8 mouse cellular contexts compared by ENCODE assay signal in the genomic region with DNA sequence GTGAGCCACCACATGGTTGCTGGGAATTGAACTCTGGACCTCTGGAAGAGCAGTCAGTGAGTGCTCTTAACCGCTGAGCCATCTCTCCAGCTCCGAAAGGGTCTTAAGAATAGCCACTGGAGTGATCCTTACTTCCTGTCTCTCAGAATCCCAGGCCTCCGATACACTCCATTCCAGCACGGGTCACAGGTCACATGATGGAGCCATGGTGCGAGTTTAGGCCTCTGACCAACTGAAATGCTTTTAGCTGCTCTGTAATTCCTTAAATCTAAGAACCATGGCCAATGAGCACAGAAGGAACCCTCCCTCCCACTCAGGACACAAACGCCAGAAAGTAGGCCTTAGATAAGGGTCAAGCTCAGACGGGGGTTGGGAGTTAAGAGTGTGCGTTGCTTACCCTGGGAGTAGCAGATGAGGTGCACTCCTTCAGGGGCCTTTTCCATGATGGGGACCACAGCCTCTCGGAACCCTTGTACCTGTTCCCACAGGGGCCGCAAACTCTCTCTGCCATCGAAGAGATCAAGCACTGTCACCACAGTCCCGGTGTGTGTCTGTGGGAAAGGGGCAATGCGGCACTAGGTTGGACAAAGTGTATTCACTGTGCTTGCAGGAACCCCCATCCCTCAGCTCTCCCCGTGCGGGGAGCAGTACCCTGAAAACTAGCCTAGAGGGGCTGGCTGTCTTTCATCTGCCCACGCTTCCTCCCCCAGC. TPM values are rescaled to one million over a fixed set of nuclear protein-coding genes. Genes with fewer than 3 reads are reported as not detected.
DNase-seq lines count a peak whose midpoint lies in the region; ATAC-seq and TF ChIP-seq lines count a peak whose summit lies in the region.

No protein-coding gene starts in this region.

- peak overlapping the region; percentile 73 for H3K9ac ChIP-seq in embryonic facial prominence, embryonic 15.5 days
- H3K9ac ChIP-seq in intestine, embryonic 16.5 days (ENCODE audit: low read depth, low read length) = peak overlapping the region; percentile 75

- peaks cover 45% of the 10 kb centered on the region for H3K4me1 ChIP-seq in embryonic facial prominence, embryonic 15.5 days
- H3K4me1 ChIP-seq in intestine, embryonic 16.5 days (ENCODE audit: control insufficient read depth, insufficient read depth, low read length) = peaks cover 30% of the 10 kb centered on the region

- no peak for ATAC-seq in embryonic facial prominence, embryonic 15.5 days (ENCODE audit: insufficient number of reproducible peaks, low FRiP score, low TSS enrichment, low read depth)
- ATAC-seq in intestine, embryonic 16.5 days = no peak

- peak overlapping the region; percentile 97 for H3K27ac ChIP-seq in left cerebral cortex, adult 2 months
- H3K27ac ChIP-seq in embryonic facial prominence, embryonic 15.5 days (replicated peaks) = peak overlapping the region; percentile 97
- H3K27ac ChIP-seq in intestine, embryonic 16.5 days (ENCODE audit: low read length) = peak overlapping the region; percentile 97

- TF ChIP-seq POLR2A in myocyte (IDR thresholded peaks at IDR 0.05; ENCODE audit: insufficient read length, low read depth) = no peak

- no peak for DNase-seq in left cerebral cortex, adult 2 months (ENCODE audit: extremely low spot score in 1 of 2, low spot score in 2 of 2)
- no peak for DNase-seq in left cerebral cortex, adult 8-10 months (ENCODE audit: low spot score in 2 of 2)
- DNase-seq in layer of hippocampus, adult 9-10 months (ENCODE audit: low spot score) = no peak
- no peak for DNase-seq in layer of hippocampus, adult 9-11 months
- DNase-seq in cerebellum, postnatal 14 days = no peak

- peaks cover 33% of the 10 kb centered on the region for H3K36me3 ChIP-seq in embryonic facial prominence, embryonic 15.5 days
- H3K36me3 ChIP-seq in intestine, embryonic 16.5 days (ENCODE audit: control insufficient read depth, insufficient read depth, low read length) = peaks cover 13% of the 10 kb centered on the region; the same call in 1 of the 2 replicates
- H3K36me3 ChIP-seq in myocyte (ENCODE audit: control insufficient read depth, insufficient read depth) = no peaks in the 10 kb centered on the region

- peak overlapping the region; percentile 68 for H3K4me3 ChIP-seq in left cerebral cortex, adult 2 months
- peak overlapping the region; percentile 78 for H3K4me3 ChIP-seq in embryonic facial prominence, embryonic 15.5 days (replicated peaks)
- H3K4me3 ChIP-seq in intestine, embryonic 16.5 days (ENCODE audit: low read length) = peak overlapping the region; percentile 78
- H3K4me3 ChIP-seq in myocyte = peak overlapping the region; percentile 42

- intact Hi-C loops in left cerebral cortex, adult 2 months (cut with DNase I) = loop anchor here (10.0 kb wide), 1 partner anchor 619 kb away; a partner anchor contains a TSS

- H3K9me3 ChIP-seq in embryonic facial prominence, embryonic 15.5 days (replicated peaks) = no peaks in the 10 kb centered on the region
- H3K9me3 ChIP-seq in intestine, embryonic 16.5 days (ENCODE audit: control insufficient read depth, low read length) = no peaks in the 10 kb centered on the region

- WGBS in embryonic facial prominence, embryonic 15.5 days = 51% methylated on average over 16 of the region's 16 CpGs
- 50% methylated on average over 16 of the region's 16 CpGs for WGBS in intestine, embryonic 16.5 days

- TF ChIP-seq CTCF in left cerebral cortex, adult 2 months (IDR thresholded peaks at IDR 0.05) = no peak

- H3ac ChIP-seq in myocyte (ENCODE audit: control insufficient read depth, insufficient read length) = no peak overlapping the region

- no peaks in the 10 kb centered on the region for H3K79me2 ChIP-seq in myocyte (ENCODE audit: control insufficient read depth, insufficient read depth)

- H3K4me2 ChIP-seq in embryonic facial prominence, embryonic 15.5 days (replicated peaks) = peak overlapping the region; percentile 86
- H3K4me2 ChIP-seq in intestine, embryonic 16.5 days (ENCODE audit: low read depth, low read length) = peak overlapping the region; percentile 74
- peak overlapping the region; percentile 73 for H3K4me2 ChIP-seq in myocyte (ENCODE audit: low read depth)

- H3K27me3 ChIP-seq in embryonic facial prominence, embryonic 15.5 days = peaks cover 16% of the 10 kb centered on the region
- peaks cover 13% of the 10 kb centered on the region for H3K27me3 ChIP-seq in intestine, embryonic 16.5 days (replicated peaks; ENCODE audit: control insufficient read depth, insufficient read depth, low read length)
- peaks cover 14% of the 10 kb centered on the region for H3K27me3 ChIP-seq in myocyte (ENCODE audit: control insufficient read depth, insufficient read depth, insufficient read length)

TF ChIP-seq in myocyte, 11 proteins besides CTCF, POLR2A, EP300 and RAD21:
- TF ChIP-seq MAX (IDR thresholded peaks at IDR 0.05; ENCODE audit: low read depth) = no peak
- no peak for TF ChIP-seq E2F4 (IDR thresholded peaks at IDR 0.05; ENCODE audit: insufficient read depth)
- TF ChIP-seq TCF12 (IDR thresholded peaks at IDR 0.05; ENCODE audit: insufficient read depth, poor library complexity, severe bottlenecking) = no peak
- no peak for TF ChIP-seq CEBPB (IDR thresholded peaks at IDR 0.05; ENCODE audit: insufficient read depth, poor library complexity, severe bottlenecking)
- no peak for TF ChIP-seq MYOD1 (IDR thresholded peaks at IDR 0.05; ENCODE audit: control insufficient read depth in 1 of 3, insufficient read length in 2 of 3, low read depth in 2 of 3)
- no peak for TF ChIP-seq SRF (IDR thresholded peaks at IDR 0.05; ENCODE audit: control insufficient read depth, insufficient read length, low read depth)
- no peak for TF ChIP-seq MYOG (IDR thresholded peaks at IDR 0.05; ENCODE audit: control insufficient read depth in 1 of 3, insufficient read depth in 1 of 3, insufficient read length in 2 of 3, low read depth in 2 of 3)
- no peak for TF ChIP-seq POLR2AphosphoS2 (IDR thresholded peaks at IDR 0.05; ENCODE audit: insufficient read length, low read depth)
- no peak for TF ChIP-seq TCF3 (IDR thresholded peaks at IDR 0.05; ENCODE audit: insufficient read length, low read depth)
- TF ChIP-seq REST (IDR thresholded peaks at IDR 0.05; ENCODE audit: insufficient read depth, insufficient read length) = no peak
- no peak for TF ChIP-seq USF1 (IDR thresholded peaks at IDR 0.05; ENCODE audit: low read depth)
TF ChIP-seq in myocyte: peak in this region for 0.

RNA-seq across cellular contexts. Expression of a gene that starts 2.1 kb away (rescaled TPM):
- total RNA-seq in left cerebral cortex, adult 2 months (2021) = 10 to 100 TPM; 47.3 to 48.6 TPM
- total RNA-seq in left cerebral cortex, adult 8-10 months (2022) = 10 to 100 TPM; 38.1 to 48.6 (median 45.4) TPM
- 27.5 and 28.3 TPM in 2 replicates for polyA plus RNA-seq in embryonic facial prominence, embryonic 15.5 days (2015; fragmentation: Nextera tagmentation; extraction: Ambion mirVana)
- 32.3 and 32.9 TPM in 2 replicates for polyA plus RNA-seq in intestine, embryonic 16.5 days (2015; fragmentation: Nextera tagmentation; extraction: Ambion mirVana)
- 21.9 TPM for polyA plus RNA-seq in myocyte (2012; fragmentation: generic; extraction: Trizol)

RNA-seq across cellular contexts. Expression of a gene that starts 3.1 kb away (rescaled TPM):
- 100 to 1,000 TPM; 172 to 205 TPM for total RNA-seq in left cerebral cortex, adult 2 months (2021)
- total RNA-seq in left cerebral cortex, adult 8-10 months (2022) = 100 to 1,000 TPM in 3 of 4 experiments, 10 to 100 TPM in 1; 90.1 to 149 (median 116) TPM
- polyA plus RNA-seq in embryonic facial prominence, embryonic 15.5 days (2015; fragmentation: Nextera tagmentation; extraction: Ambion mirVana) = 1.3 and 1.5 TPM in 2 replicates
- 0.32 and 0.47 TPM in 2 replicates for polyA plus RNA-seq in intestine, embryonic 16.5 days (2015; fragmentation: Nextera tagmentation; extraction: Ambion mirVana)
- polyA plus RNA-seq in myocyte (2012; fragmentation: generic; extraction: Trizol) = not detected

RNA-seq across cellular contexts. Expression of a gene that starts 10.4 kb away (rescaled TPM):
- total RNA-seq in left cerebral cortex, adult 2 months (2021) = 1 to 10 TPM; 2.9 to 3.5 TPM
- 1 to 10 TPM; 3.0 to 4.9 (median 3.4) TPM for total RNA-seq in left cerebral cortex, adult 8-10 months (2022)
- polyA plus RNA-seq in embryonic facial prominence, embryonic 15.5 days (2015; fragmentation: Nextera tagmentation; extraction: Ambion mirVana) = 11.2 and 13.2 TPM in 2 replicates
- polyA plus RNA-seq in intestine, embryonic 16.5 days (2015; fragmentation: Nextera tagmentation; extraction: Ambion mirVana) = 4.0 and 4.6 TPM in 2 replicates
- 0.16 TPM for polyA plus RNA-seq in myocyte (2012; fragmentation: generic; extraction: Trizol)

RNA-seq across cellular contexts. Expression of a gene that starts 18.3 kb away (rescaled TPM):
- total RNA-seq in left cerebral cortex, adult 2 months (2021) = 10 to 100 TPM; 10.9 to 16.9 TPM
- total RNA-seq in left cerebral cortex, adult 8-10 months (2022) = 10 to 100 TPM; 12.5 to 16.7 (median 14.8) TPM
- 16.2 and 16.8 TPM in 2 replicates for polyA plus RNA-seq in embryonic facial prominence, embryonic 15.5 days (2015; fragmentation: Nextera tagmentation; extraction: Ambion mirVana)
- polyA plus RNA-seq in intestine, embryonic 16.5 days (2015; fragmentation: Nextera tagmentation; extraction: Ambion mirVana) = 10.2 and 14.4 TPM in 2 replicates
- polyA plus RNA-seq in myocyte (2012; fragmentation: generic; extraction: Trizol) = 13.5 TPM

RNA-seq across cellular contexts. Expression of a gene that starts 20.7 kb away (rescaled TPM):
- total RNA-seq in left cerebral cortex, adult 2 months (2021) = 10 to 100 TPM; 64.3 to 66.4 TPM
- 10 to 100 TPM; 46.3 to 56.8 (median 53.7) TPM for total RNA-seq in left cerebral cortex, adult 8-10 months (2022)
- 88.8 and 94.7 TPM in 2 replicates for polyA plus RNA-seq in embryonic facial prominence, embryonic 15.5 days (2015; fragmentation: Nextera tagmentation; extraction: Ambion mirVana)
- polyA plus RNA-seq in intestine, embryonic 16.5 days (2015; fragmentation: Nextera tagmentation; extraction: Ambion mirVana) = 66.3 and 69.1 TPM in 2 replicates
- 42.5 TPM for polyA plus RNA-seq in myocyte (2012; fragmentation: generic; extraction: Trizol)
